Mouse (Mus musculus) bone marrow macrophage, adult 2 months (primary cell): ENCODE measurements around the gene Chpf. TPM values are rescaled to one million over a fixed set of nuclear protein-coding genes. Genes with fewer than 3 reads are reported as not detected.

Experiments used
- H3K27ac ChIP-seq: 2 replicates; pipeline ENCODE4 v1.5.1; 2012; ENCODE audit warnings: low read depth, low read length; ENCODE audit not compliant: insufficient read depth
- H3K4me1 ChIP-seq: 2 replicates; pipeline ENCODE4 v1.6.1; 2012; ENCODE audit warnings: low read length; ENCODE audit not compliant: control insufficient read depth, insufficient read depth
- H3K4me3 ChIP-seq: 2 replicates; pipeline ENCODE4 v1.5.1; 2012; ENCODE audit warnings: mild to moderate bottlenecking, low read length, moderate library complexity; ENCODE audit not compliant: insufficient read depth
- CTCF ChIP-seq: IDR thresholded peaks from 2 replicates; pipeline ENCODE4 v1.5.1; 2012; ENCODE audit warnings: low read depth, mild to moderate bottlenecking, low read length, moderate library complexity
- POLR2A ChIP-seq: IDR thresholded peaks from 2 replicates; pipeline ENCODE4 v1.6.1; 2012; ENCODE audit warnings: mild to moderate bottlenecking, low read depth, low read length, borderline replicate concordance
- polyA plus RNA-seq: library from polyadenylated mRNA; stranded (reverse); fragments of >200 nt; gene quantifications from 2 replicates; pipeline ENCODE4 v1.2.4, GENCODE M21; 2012; ENCODE audit not compliant: missing spikeins, insufficient read depth, insufficient read length

The Chpf gene
- polyA plus RNA-seq, 1 experiment: 1.3 TPM

- no peaks in the 10 kb centered on the region for H3K4me1 ChIP-seq
- H3K27ac ChIP-seq: no peak overlapping the region
- TF ChIP-seq CTCF: no peak
- no peak for TF ChIP-seq POLR2A
- no peak overlapping the region for H3K4me3 ChIP-seq
Measured at GRCm38 (mm10) chr1:75499441-75499840, 20.3 kb upstream of the Chpf start.

- Histone ChIP-seq H3K4me1 (no peaks in the 10 kb centered on the region), H3K27ac (no peak overlapping the region), H3K4me3 (no peak overlapping the region)
- TF ChIP-seq POLR2A: no peak
- TF ChIP-seq CTCF: no peak
Measured at GRCm38 (mm10) chr1:75498897-75499296, 19.8 kb upstream of the Chpf start.

- Histone ChIP-seq H3K4me3 (no peak overlapping the region), H3K4me1 (no peaks in the 10 kb centered on the region), H3K27ac (no peak overlapping the region)
- no peak for TF ChIP-seq POLR2A
- peak; percentile 36; the same call in 1 of the 2 replicates for TF ChIP-seq CTCF
Measured at GRCm38 (mm10) chr1:75494878-75495548, 15.9 kb upstream of the Chpf start.

GRCm38 (mm10) chr1:75492579-75493170 lies 13.6 kb upstream of the Chpf start:
- H3K4me1 ChIP-seq: no peaks in the 10 kb centered on the region
- no peak overlapping the region for H3K27ac ChIP-seq
- TF ChIP-seq POLR2A (no peak), CTCF (no peak)
- no peak overlapping the region for H3K4me3 ChIP-seq

- H3K4me3 ChIP-seq: no peak overlapping the region
- H3K27ac ChIP-seq: no peak overlapping the region
- TF ChIP-seq CTCF: no peak
- no peak for TF ChIP-seq POLR2A
- no peaks in the 10 kb centered on the region for H3K4me1 ChIP-seq
Measured at GRCm38 (mm10) chr1:75490785-75491551, 11.9 kb upstream of the Chpf start.

- TF ChIP-seq POLR2A (no peak), CTCF (no peak)
- no peak overlapping the region for H3K27ac ChIP-seq
- peak overlapping the region; percentile 8 for H3K4me3 ChIP-seq
- no peaks in the 10 kb centered on the region for H3K4me1 ChIP-seq
Measured at GRCm38 (mm10) chr1:75487405-75488161, 8.5 kb upstream of the Chpf start.

GRCm38 (mm10) chr1:75487040-75487404 lies 7.9 kb upstream of the Chpf start:
- TF ChIP-seq CTCF: no peak
- TF ChIP-seq POLR2A: no peak
- Histone ChIP-seq H3K27ac (no peak overlapping the region), H3K4me1 (no peaks in the 10 kb centered on the region), H3K4me3 (peak overlapping the region; percentile 8; the same call in 1 of the 2 replicates)

- Histone ChIP-seq H3K4me1 (no peaks in the 10 kb centered on the region), H3K4me3 (no peak overlapping the region), H3K27ac (no peak overlapping the region)
- TF ChIP-seq CTCF: no peak
Measured at GRCm38 (mm10) chr1:75486561-75486960, 7.5 kb upstream of the Chpf start.

GRCm38 (mm10) chr1:75480735-75481134 lies 1.6 kb upstream of the Chpf start:
- TF ChIP-seq CTCF (no peak), POLR2A (no peak)
- H3K4me1 ChIP-seq: 0 out of 2 replicates have a peak, but pooled peaks cover 3% of the 10 kb centered on the region
- H3K27ac ChIP-seq: no peak overlapping the region
- H3K4me3 ChIP-seq: no peak overlapping the region
